Mouse (Mus musculus) lung, adult 18-20 months (tissue): Measurements from ENCODE around the gene Ice2.
A peak's percentile ranks its signal among the peaks of the same experiment; 100 is the strongest.

Experiments used
- DNase-seq, 2 experiments: peaks; one replicate each; pipeline ENCODE4 v3.0.0; 2022; ENCODE audit warnings: mixed read lengths in 2 of 2

Gene Ice2

GRCm38 (mm10) chr9:69419476-69419875 lies 21.8 kb downstream of the Ice2 start:
- no peak for DNase-seq

- no peak for DNase-seq
Measured at GRCm38 (mm10) chr9:69430531-69430930, 32.8 kb downstream of the Ice2 start.

- peak; percentile 69 to 83 for DNase-seq
Measured at GRCm38 (mm10) chr9:69431863-69432555, 34.3 kb downstream of the Ice2 start.

- DNase-seq, result no peak
Measured at GRCm38 (mm10) chr9:69435194-69435593, 37.5 kb downstream of the Ice2 start.

- DNase-seq, result no peak
Measured at GRCm38 (mm10) chr9:69435662-69436061, 38.0 kb downstream of the Ice2 start.

- peak; percentile 57 to 70 for DNase-seq
Measured at GRCm38 (mm10) chr9:69439805-69440357, 42.2 kb downstream of the Ice2 start.

GRCm38 (mm10) chr9:69442471-69443038 lies 44.8 kb downstream of the Ice2 start:
- DNase-seq, result peak in 1 of 2 experiments; percentile 38

- peak; percentile 61 to 76 for DNase-seq
Measured at GRCm38 (mm10) chr9:69443203-69443602, 45.5 kb downstream of the Ice2 start.

- DNase-seq, result no peak
Measured at GRCm38 (mm10) chr9:69448801-69449200, 51.1 kb downstream of the Ice2 start.

- no peak for DNase-seq
Measured at GRCm38 (mm10) chr9:69450636-69451035, 52.9 kb downstream of the Ice2 start.

GRCm38 (mm10) chr9:69451886-69452810 lies 54.4 kb downstream of the Ice2 start:
- DNase-seq, result no peak

- peak; percentile 96 to 97 for DNase-seq
Measured at GRCm38 (mm10) chr9:69453066-69453900, 55.6 kb downstream of the Ice2 start, which contains the start of gene Anxa2. Gene Anxa2 (plus strand): TSS chr9:69453620.

- peak in 1 of 2 experiments; percentile 56 for DNase-seq
Measured at GRCm38 (mm10) chr9:69453901-69454666, 56.4 kb downstream of the Ice2 start.

GRCm38 (mm10) chr9:69454691-69455090 lies 57.0 kb downstream of the Ice2 start:
- DNase-seq, result no peak

- DNase-seq, result peak; percentile 55 to 71
Measured at GRCm38 (mm10) chr9:69455391-69455790, 57.7 kb downstream of the Ice2 start.

- DNase-seq, result peak in 1 of 2 experiments; percentile 37
Measured at GRCm38 (mm10) chr9:69456406-69457075, 58.8 kb downstream of the Ice2 start.

GRCm38 (mm10) chr9:69457143-69457542 lies 59.4 kb downstream of the Ice2 start:
- no peak for DNase-seq

GRCm38 (mm10) chr9:69457747-69458625 lies 60.3 kb downstream of the Ice2 start:
- DNase-seq, result peak; percentile 82 to 87

- peak; percentile 91 to 95 for DNase-seq
Measured at GRCm38 (mm10) chr9:69458982-69459381, 61.3 kb downstream of the Ice2 start.

GRCm38 (mm10) chr9:69459876-69460275 lies 62.2 kb downstream of the Ice2 start:
- no peak for DNase-seq
